Mouse (Mus musculus) erythroblast, embryonic 14.5 days (primary cell): Measurements from ENCODE around the gene Rims1. TPM values are rescaled to one million over a fixed set of nuclear protein-coding genes. Genes with fewer than 3 reads are reported as not detected.

Experiments
- H3K27me3 ChIP-seq: 2 replicates; pipeline ENCODE4 v1.6.1; 2012; ENCODE audit warnings: inconsistent platforms; ENCODE audit not compliant: control insufficient read depth
- H3K36me3 ChIP-seq: 2 replicates; pipeline ENCODE4 v1.6.1; 2012; ENCODE audit warnings: mild to moderate bottlenecking, inconsistent platforms; ENCODE audit not compliant: control insufficient read depth
- H3K4me1 ChIP-seq: 2 replicates; pipeline ENCODE4 v1.6.1; 2012; ENCODE audit warnings: inconsistent platforms; ENCODE audit not compliant: control insufficient read depth
- H3K4me3 ChIP-seq: replicated peaks from 2 replicates; pipeline ENCODE3; 2012; ENCODE audit warnings: moderate library complexity, mild to moderate bottlenecking, inconsistent platforms
- H3K9me3 ChIP-seq: 2 replicates; pipeline ENCODE4 v1.6.1; 2012; ENCODE audit warnings: low read length, inconsistent platforms, mixed read lengths; ENCODE audit not compliant: control insufficient read depth
- GATA1 ChIP-seq: IDR thresholded peaks from 2 replicates; pipeline ENCODE4 v1.6.1; 2012; ENCODE audit warnings: low read length, inconsistent platforms, mixed read lengths
- TAL1 ChIP-seq: IDR thresholded peaks from 3 replicates; pipeline ENCODE4 v1.6.1; 2012; ENCODE audit warnings: low read length, inconsistent platforms, mixed read lengths
- polyA plus RNA-seq: library from polyadenylated mRNA; stranded (reverse); fragments of >175 nt; gene quantifications from 2 replicates; pipeline ENCODE4 v1.2.3, GENCODE M21; 2012

Rims1 gene
- polyA plus RNA-seq, 1 experiment = not detected

- H3K36me3 ChIP-seq = no peaks in the 10 kb centered on the region
- H3K27me3 ChIP-seq = no peaks in the 10 kb centered on the region
- no peaks in the 10 kb centered on the region for H3K4me1 ChIP-seq
- H3K9me3 ChIP-seq = no peaks in the 10 kb centered on the region
- H3K4me3 ChIP-seq = no peak overlapping the region
- TF ChIP-seq GATA1 (no peak), TAL1 (no peak)
Measured at GRCm38 (mm10) chr1:22787616-22788015, 18.2 kb downstream of the Rims1 start.

- Histone ChIP-seq H3K27me3 (no peaks in the 10 kb centered on the region), H3K4me3 (no peak overlapping the region), H3K4me1 (no peaks in the 10 kb centered on the region), H3K9me3 (no peaks in the 10 kb centered on the region), H3K36me3 (no peaks in the 10 kb centered on the region)
- TF ChIP-seq GATA1 (no peak), TAL1 (no peak)
Measured at GRCm38 (mm10) chr1:22770530-22771254, 35.1 kb downstream of the Rims1 start.

DNA sequence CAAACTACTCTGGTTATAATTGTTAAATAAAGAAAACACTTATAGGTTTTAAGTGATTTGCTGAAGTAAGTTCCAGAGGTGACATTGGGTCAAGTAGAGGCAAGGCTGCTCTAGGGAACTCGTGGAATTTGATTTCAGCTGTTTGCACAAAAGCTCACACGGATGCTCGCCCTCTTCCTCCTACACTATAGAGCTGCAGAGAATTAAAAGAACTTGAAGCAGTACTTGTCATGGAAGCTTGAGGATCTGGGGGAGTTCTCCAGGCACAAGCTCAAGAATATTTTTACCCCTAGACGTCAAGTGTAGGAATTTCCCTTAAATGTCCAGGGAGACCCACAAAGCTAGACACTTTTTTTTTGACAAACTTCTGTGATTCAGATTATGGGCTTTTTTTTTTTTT lies 42.4 kb downstream of the Rims1 start:
- no peak for TF ChIP-seq TAL1
- TF ChIP-seq GATA1 = no peak
- no peaks in the 10 kb centered on the region for H3K4me1 ChIP-seq
- H3K27me3 ChIP-seq = no peaks in the 10 kb centered on the region
- H3K4me3 ChIP-seq = no peak overlapping the region
- no peaks in the 10 kb centered on the region for H3K36me3 ChIP-seq
- no peaks in the 10 kb centered on the region for H3K9me3 ChIP-seq

GRCm38 (mm10) chr1:22762780-22763179 lies 43.0 kb downstream of the Rims1 start:
- no peaks in the 10 kb centered on the region for H3K9me3 ChIP-seq
- H3K4me1 ChIP-seq = no peaks in the 10 kb centered on the region
- H3K4me3 ChIP-seq = no peak overlapping the region
- no peaks in the 10 kb centered on the region for H3K27me3 ChIP-seq
- no peaks in the 10 kb centered on the region for H3K36me3 ChIP-seq
- TF ChIP-seq TAL1 = no peak

GRCm38 (mm10) chr1:22750536-22750935 lies 55.3 kb downstream of the Rims1 start:
- H3K4me3 ChIP-seq = no peak overlapping the region
- no peaks in the 10 kb centered on the region for H3K4me1 ChIP-seq
- H3K27me3 ChIP-seq = no peaks in the 10 kb centered on the region
- TF ChIP-seq TAL1 (no peak), GATA1 (no peak)
- H3K36me3 ChIP-seq = no peaks in the 10 kb centered on the region
- H3K9me3 ChIP-seq = peaks cover 3% of the 10 kb centered on the region; the same call in 1 of the 2 replicates

GRCm38 (mm10) chr1:22744655-22745054 lies 61.1 kb downstream of the Rims1 start:
- peaks cover 3% of the 10 kb centered on the region; the same call in 1 of the 2 replicates for H3K9me3 ChIP-seq
- no peaks in the 10 kb centered on the region for H3K4me1 ChIP-seq
- H3K36me3 ChIP-seq = no peaks in the 10 kb centered on the region
- H3K4me3 ChIP-seq = no peak overlapping the region
- TF ChIP-seq TAL1 (no peak), GATA1 (no peak)
- no peaks in the 10 kb centered on the region for H3K27me3 ChIP-seq

DNA sequence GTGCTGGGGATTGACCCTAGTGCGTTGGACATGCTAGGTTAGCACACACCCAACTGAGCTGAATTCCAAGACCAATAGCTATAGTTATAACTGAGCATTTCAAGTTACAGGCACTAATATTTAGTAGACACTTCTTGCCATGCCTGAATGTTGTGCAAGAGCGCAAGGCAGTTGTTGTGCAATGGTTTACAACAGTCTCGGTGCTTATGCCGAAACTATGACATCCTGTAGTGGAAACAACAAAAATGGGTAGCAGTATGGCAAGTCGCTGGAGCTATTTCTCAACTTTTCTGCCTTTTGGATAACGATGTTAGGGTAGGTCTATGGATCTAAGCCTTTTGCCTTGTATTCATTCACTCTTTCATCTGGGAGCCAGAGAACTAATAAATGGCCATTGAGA lies 68.3 kb downstream of the Rims1 start:
- TF ChIP-seq GATA1 = no peak
- no peak for TF ChIP-seq TAL1
- Histone ChIP-seq H3K4me3 (no peak overlapping the region), H3K9me3 (no peaks in the 10 kb centered on the region; the same call in 1 of the 2 replicates), H3K36me3 (no peaks in the 10 kb centered on the region), H3K27me3 (no peaks in the 10 kb centered on the region), H3K4me1 (no peaks in the 10 kb centered on the region)

DNA sequence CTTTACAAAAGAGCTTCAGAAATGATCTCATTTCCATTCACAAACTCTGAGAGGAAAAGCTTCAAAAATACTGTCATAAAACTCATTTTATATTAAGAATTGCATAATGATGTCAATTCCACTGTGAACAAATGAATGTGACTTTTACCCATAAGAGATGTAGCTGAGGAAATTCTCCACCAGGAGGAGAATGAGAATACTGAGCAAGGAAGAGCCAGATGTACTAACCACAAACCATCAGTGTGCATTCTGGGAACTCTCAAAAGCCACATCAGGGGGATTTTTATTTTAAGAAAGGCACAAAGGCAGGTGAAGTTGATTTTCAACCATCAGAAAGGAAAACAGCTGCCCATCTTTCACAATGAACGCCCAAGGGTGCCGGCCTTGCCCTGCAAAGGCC lies 71.4 kb downstream of the Rims1 start:
- Histone ChIP-seq H3K4me1 (no peaks in the 10 kb centered on the region), H3K27me3 (no peaks in the 10 kb centered on the region), H3K36me3 (no peaks in the 10 kb centered on the region), H3K9me3 (no peaks in the 10 kb centered on the region), H3K4me3 (no peak overlapping the region)
- TF ChIP-seq GATA1 = no peak
- TF ChIP-seq TAL1 = no peak

GRCm38 (mm10) chr1:22733281-22733680 lies 72.5 kb downstream of the Rims1 start:
- Histone ChIP-seq H3K9me3 (no peaks in the 10 kb centered on the region), H3K36me3 (no peaks in the 10 kb centered on the region), H3K4me3 (no peak overlapping the region), H3K27me3 (no peaks in the 10 kb centered on the region), H3K4me1 (no peaks in the 10 kb centered on the region)
- TF ChIP-seq GATA1 = no peak

DNA sequence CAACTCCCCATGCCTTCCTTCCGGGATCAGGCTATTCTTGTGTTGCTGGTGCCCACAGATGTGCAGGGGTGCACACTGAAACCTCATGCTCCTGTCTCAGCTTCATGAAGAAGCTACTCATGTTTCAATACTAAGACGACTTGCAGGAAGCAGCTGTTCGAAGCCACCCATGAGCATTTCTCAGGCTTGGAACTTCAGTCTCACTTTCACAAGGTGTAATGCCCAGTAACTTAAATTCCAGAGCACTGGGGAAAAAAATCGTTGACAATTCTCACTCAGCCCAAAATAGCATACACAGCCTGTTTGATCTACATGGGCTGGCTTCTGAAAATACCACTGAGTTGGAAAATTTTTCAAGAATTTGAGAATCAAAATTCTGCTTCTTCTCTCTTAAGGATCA lies 77.6 kb downstream of the Rims1 start:
- Histone ChIP-seq H3K9me3 (no peaks in the 10 kb centered on the region), H3K27me3 (no peaks in the 10 kb centered on the region), H3K4me3 (no peak overlapping the region), H3K36me3 (no peaks in the 10 kb centered on the region), H3K4me1 (no peaks in the 10 kb centered on the region)
- TF ChIP-seq GATA1 = no peak
- no peak for TF ChIP-seq TAL1
